Mouse (Mus musculus) heart, postnatal 36 days (tissue): Measurements from ENCODE around the gene Rhox9. TPM values are rescaled to one million over a fixed set of nuclear protein-coding genes. Genes with fewer than 3 reads are reported as not detected.
"Not testable (repeated sequence)": the region's sequence is repeated elsewhere in the genome, so short reads cannot be mapped to it uniquely, and the experiment has no call there.

ENCODE experiments used
- DNase-seq, 2 experiments: peaks; one replicate each; pipeline ENCODE4 v3.0.0; 2021 to 2022
- intact Hi-C: fragments of 180-260 bp; cut with DNase I; formaldehyde crosslinking; loops from one replicate; pipeline ENCODE4 v1.15.1; 2025
- total RNA-seq, 2 experiments: library from RNA; stranded (reverse); gene quantifications; 2 replicates each; pipeline ENCODE4 v1.2.3; 2021

Rhox9 gene
- not detected for total RNA-seq

GRCm38 (mm10) chrX:37901670-37902069 is at the start of gene Rhox9:
Gene Rhox9, minus strand, starts transcription at chrX:37901770.
- DNase-seq, intact Hi-C loops: not testable (repeated sequence)

- intact Hi-C loops = no loop called here
- no peak for DNase-seq
Measured at GRCm38 (mm10) chrX:37916311-37916710, 14.7 kb upstream of the Rhox9 start.

DNA sequence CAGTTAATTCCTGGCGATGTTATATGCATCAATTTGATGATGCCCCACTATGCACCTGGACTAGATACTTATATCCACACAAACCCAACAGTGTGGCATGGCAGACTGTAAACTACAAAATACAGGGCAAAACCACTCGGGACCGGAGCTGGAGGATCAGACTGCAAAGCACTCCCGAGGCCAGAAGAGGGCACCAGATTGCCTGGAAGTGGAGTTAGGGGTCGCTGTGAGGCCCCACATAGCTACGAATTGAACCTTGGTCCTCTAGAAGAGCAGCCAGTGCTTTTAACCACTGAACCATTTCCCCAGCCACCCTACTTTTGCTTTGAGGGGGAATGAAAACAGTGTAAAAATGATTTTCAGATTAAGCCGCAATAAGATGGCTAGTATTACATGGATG is 7.0 kb upstream of the Rhox9 start:
- intact Hi-C loops = no loop called here
- DNase-seq = no peak

DNA sequence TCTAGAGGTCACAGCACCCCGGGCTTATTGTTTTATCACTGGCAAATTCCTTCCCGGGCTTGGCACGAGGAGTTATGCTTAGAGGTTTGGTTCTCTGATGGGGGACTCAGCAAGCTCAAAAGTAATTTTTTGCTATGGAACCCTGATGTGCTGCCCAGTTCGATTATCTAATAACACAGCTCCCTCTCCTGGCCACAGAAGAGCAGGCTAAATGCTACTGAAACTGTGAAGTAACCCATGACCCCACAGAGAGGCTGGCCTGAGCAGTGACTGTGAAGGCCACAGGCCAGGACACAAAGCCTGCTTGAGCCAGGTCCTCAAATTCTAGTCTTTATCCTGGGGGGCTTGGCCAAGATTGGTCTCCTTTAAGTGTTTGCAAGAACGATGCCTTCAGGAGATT is 2.2 kb upstream of the Rhox9 start:
- intact Hi-C loops = no loop called here
- no peak for DNase-seq

DNA sequence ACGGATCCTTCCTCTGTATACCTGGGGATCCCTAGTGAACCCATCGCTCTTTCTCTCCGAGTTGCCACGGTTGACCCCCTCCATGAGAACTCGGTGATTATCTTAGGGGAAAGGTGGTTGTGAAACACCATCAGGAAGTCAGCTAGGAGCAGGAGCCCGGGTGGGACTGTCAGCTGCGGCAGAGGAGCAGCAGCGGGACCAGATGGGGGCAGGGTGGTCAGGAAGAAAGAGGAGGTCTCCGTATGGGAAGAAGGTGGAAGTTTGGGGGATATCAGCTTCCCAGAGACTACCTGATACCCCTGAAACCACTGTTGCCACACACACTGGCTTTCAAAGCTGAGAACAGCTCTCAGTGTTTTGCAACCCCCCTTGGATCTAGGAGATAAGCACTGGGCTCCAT is 4.4 kb downstream of the Rhox9 start, which contains the start of gene Rhox7b:
Gene Rhox7b (minus strand): TSS at position 101 of the 400 bp plus-strand sequence.
- intact Hi-C loops, DNase-seq: not testable (repeated sequence)

GRCm38 (mm10) chrX:37878844-37879243 is 22.7 kb downstream of the Rhox9 start, which contains the start of gene Rhox8:
Gene Rhox8, minus strand, starts transcription at chrX:37878944.
- intact Hi-C loops = no loop called here
- DNase-seq = no peak

GRCm38 (mm10) chrX:37871641-37872040 is 29.9 kb downstream of the Rhox9 start:
- no peak for DNase-seq
- intact Hi-C loops = no loop called here

Other genes with a start within 250 kb of the Rhox9 start
- not detected for gene Rhox3h, start 233.0 kb downstream of the Rhox9 start, total RNA-seq
- under 1 TPM in 1 of 2 experiments, not detected in 1; 0.43 TPM for gene Rhox2h, start 228.5 kb downstream of the Rhox9 start, total RNA-seq
- 1 to 10 TPM in 1 of 2 experiments, under 1 TPM in 1; 0.83 to 2.3 TPM for gene Rhox5, start 96.9 kb downstream of the Rhox9 start, total RNA-seq
- not detected for gene Rhox6, start 74.9 kb downstream of the Rhox9 start, total RNA-seq
- not detected for gene Rhox7a, start 70.1 kb downstream of the Rhox9 start, total RNA-seq
- not detected for gene Rhox8, start 22.8 kb downstream of the Rhox9 start, total RNA-seq
- gene Rhox7b, start 4.5 kb downstream of the Rhox9 start, total RNA-seq = not detected
- gene Btg1-ps1, start 117.0 kb upstream of the Rhox9 start, total RNA-seq = not detected
- gene Btg1-ps2, start 141.3 kb upstream of the Rhox9 start, total RNA-seq = not detected
- gene Rhox10, start 164.7 kb upstream of the Rhox9 start, total RNA-seq = not detected
- gene Rhox11, start 183.4 kb upstream of the Rhox9 start, total RNA-seq = not detected
- gene Rhox12, start 209.1 kb upstream of the Rhox9 start, total RNA-seq = not detected
- gene Rhox13, start 219.4 kb upstream of the Rhox9 start, total RNA-seq = not detected